Mouse (Mus musculus) midbrain, embryonic 11.5 days (tissue): Measurements from ENCODE around the gene Pxylp1. TPM values are rescaled to one million over a fixed set of nuclear protein-coding genes. Genes with fewer than 3 reads are reported as not detected.
A peak's percentile ranks its signal among the peaks of the same experiment; 100 is the strongest.

Source experiments
- ATAC-seq: fragments of 200-750 bp; cut with Nextera tagmentation; 2 replicates; pipeline ENCODE4 v1.8.0; 2017; ENCODE audit warnings: moderate TSS enrichment, moderate library complexity; ENCODE audit not compliant: low FRiP score
- DNase-seq: peaks from one replicate; pipeline ENCODE4 v3.0.0; 2015; ENCODE audit warnings: low spot score; ENCODE audit errors: missing footprints
- H3K27ac ChIP-seq: fragments of 300-500 bp; sonication (generic); 2 replicates; pipeline ENCODE4 v1.5.1; 2014; ENCODE audit warnings: low read depth, low read length
- H3K27me3 ChIP-seq: fragments of 300-500 bp; sonication (generic); 2 replicates; pipeline ENCODE4 v1.6.1; 2014; ENCODE audit warnings: mild to moderate bottlenecking, low read length, moderate library complexity, mixed read lengths; ENCODE audit not compliant: control insufficient read depth, insufficient read depth
- H3K36me3 ChIP-seq: fragments of 300-500 bp; sonication (generic); 2 replicates; pipeline ENCODE4 v1.6.1; 2014; ENCODE audit warnings: mild to moderate bottlenecking, low read length, moderate library complexity, mixed read lengths; ENCODE audit not compliant: control insufficient read depth, insufficient read depth
- H3K4me1 ChIP-seq: fragments of 300-500 bp; sonication (generic); 2 replicates; pipeline ENCODE4 v1.6.1; 2014; ENCODE audit warnings: low read length; ENCODE audit not compliant: control insufficient read depth, insufficient read depth
- H3K4me2 ChIP-seq: fragments of 300-500 bp; sonication (generic); 2 replicates; pipeline ENCODE4 v1.6.1; 2014; ENCODE audit warnings: mild to moderate bottlenecking, moderate library complexity
- H3K4me3 ChIP-seq: fragments of 300-500 bp; sonication (generic); 2 replicates; pipeline ENCODE4 v1.5.1; 2014; ENCODE audit warnings: low read depth, low read length
- H3K9ac ChIP-seq: fragments of 300-500 bp; sonication (generic); 2 replicates; pipeline ENCODE4 v1.6.1; 2014; ENCODE audit warnings: low read length
- H3K9me3 ChIP-seq: fragments of 300-500 bp; sonication (generic); 2 replicates; pipeline ENCODE4 v1.6.1; 2016; ENCODE audit warnings: low read length; ENCODE audit not compliant: control insufficient read depth
- WGBS: fragments of 180-500 bp; shearing (Covaris S2); extraction: QIAGEN DNeasy Blood & Tissue Kit; methylation state at CpG from one replicate; pipeline ENCODE4 v1.1.7; 2014; 5-methylcytosine and 5-hydroxymethylcytosine counted together
- polyA plus RNA-seq: library from polyadenylated mRNA; unstranded; fragments of >200 nt; fragmentation: Nextera tagmentation; extraction: Ambion mirVana; gene quantifications from 2 replicates; pipeline ENCODE4 v1.2.1, GENCODE M21; 2014

Pxylp1 gene
- polyA plus RNA-seq, 1 experiment from 2014 or later, result 63.8 TPM

- WGBS, result 37% methylated on average over 27 of the region's 27 CpGs
- peak; percentile 100 for DNase-seq
- no peaks in the 10 kb centered on the region for H3K36me3 ChIP-seq
- H3K27ac ChIP-seq, result no peak overlapping the region
- no peak overlapping the region for H3K9ac ChIP-seq
- peaks cover 5% of the 10 kb centered on the region for H3K4me1 ChIP-seq
- peak; percentile 85 for ATAC-seq
- no peak overlapping the region for H3K4me3 ChIP-seq
- no peaks in the 10 kb centered on the region; the same call in 1 of the 2 replicates for H3K27me3 ChIP-seq
- H3K9me3 ChIP-seq, result no peaks in the 10 kb centered on the region
- H3K4me2 ChIP-seq, result no peak overlapping the region
These were observed 24.4 kb upstream of the Pxylp1 start for GRCm38 (mm10) chr9:96916620-96917538.

GRCm38 (mm10) chr9:96916076-96916475, 23.6 kb upstream of the Pxylp1 start:
- ATAC-seq, result peak; percentile 53; the same call in 1 of the 2 replicates
- 59% methylated on average over 7 of the region's 7 CpGs for WGBS
- Histone ChIP-seq H3K36me3 (no peaks in the 10 kb centered on the region), H3K9me3 (no peaks in the 10 kb centered on the region), H3K4me2 (no peak overlapping the region), H3K9ac (no peak overlapping the region), H3K27ac (no peak overlapping the region), H3K4me3 (no peak overlapping the region), H3K4me1 (peaks cover 5% of the 10 kb centered on the region), H3K27me3 (no peaks in the 10 kb centered on the region; the same call in 1 of the 2 replicates)
- no peak for DNase-seq

- WGBS, result 83% methylated on average over 6 of the region's 6 CpGs
- no peak overlapping the region for H3K4me2 ChIP-seq
- ATAC-seq, result no peak
- no peak overlapping the region for H3K9ac ChIP-seq
- H3K4me1 ChIP-seq, result peaks cover 5% of the 10 kb centered on the region
- no peaks in the 10 kb centered on the region; the same call in 1 of the 2 replicates for H3K27me3 ChIP-seq
- no peak for DNase-seq
- no peak overlapping the region for H3K4me3 ChIP-seq
- H3K27ac ChIP-seq, result no peak overlapping the region
- H3K9me3 ChIP-seq, result no peaks in the 10 kb centered on the region
- H3K36me3 ChIP-seq, result no peaks in the 10 kb centered on the region
These were observed 22.4 kb upstream of the Pxylp1 start for GRCm38 (mm10) chr9:96914851-96915250.

GRCm38 (mm10) chr9:96914005-96914404, 21.5 kb upstream of the Pxylp1 start:
- H3K4me2 ChIP-seq, result no peak overlapping the region
- H3K4me1 ChIP-seq, result peaks cover 5% of the 10 kb centered on the region
- DNase-seq, result no peak
- 81% methylated on average over 3 of the region's 3 CpGs for WGBS
- no peaks in the 10 kb centered on the region for H3K9me3 ChIP-seq
- no peak for ATAC-seq
- no peaks in the 10 kb centered on the region; the same call in 1 of the 2 replicates for H3K27me3 ChIP-seq
- no peak overlapping the region for H3K9ac ChIP-seq
- no peak overlapping the region for H3K27ac ChIP-seq
- no peaks in the 10 kb centered on the region for H3K36me3 ChIP-seq
- no peak overlapping the region for H3K4me3 ChIP-seq

GRCm38 (mm10) chr9:96909503-96909902, 17.0 kb upstream of the Pxylp1 start:
- H3K4me3 ChIP-seq, result no peak overlapping the region
- no peaks in the 10 kb centered on the region for H3K9me3 ChIP-seq
- no peak overlapping the region for H3K9ac ChIP-seq
- no peaks in the 10 kb centered on the region for H3K36me3 ChIP-seq
- H3K4me2 ChIP-seq, result no peak overlapping the region
- DNase-seq (no peak), ATAC-seq (no peak)
- 88% methylated on average over 1 of the region's 1 CpGs for WGBS
- H3K27me3 ChIP-seq, result no peaks in the 10 kb centered on the region; the same call in 1 of the 2 replicates
- no peak overlapping the region for H3K27ac ChIP-seq
- H3K4me1 ChIP-seq, result no peaks in the 10 kb centered on the region

- no peaks in the 10 kb centered on the region for H3K9me3 ChIP-seq
- H3K27ac ChIP-seq, result no peak overlapping the region
- no peak overlapping the region for H3K4me2 ChIP-seq
- no peak for ATAC-seq
- H3K4me3 ChIP-seq, result no peak overlapping the region
- H3K9ac ChIP-seq, result no peak overlapping the region
- H3K4me1 ChIP-seq, result no peaks in the 10 kb centered on the region
- no peaks in the 10 kb centered on the region for H3K36me3 ChIP-seq
- no peak for DNase-seq
- no peaks in the 10 kb centered on the region for H3K27me3 ChIP-seq
- WGBS, result 79% methylated on average over 2 of the region's 2 CpGs
These were observed 16.3 kb upstream of the Pxylp1 start for GRCm38 (mm10) chr9:96908737-96909136.

- Histone ChIP-seq H3K4me1 (no peaks in the 10 kb centered on the region), H3K27ac (no peak overlapping the region), H3K9ac (no peak overlapping the region), H3K36me3 (no peaks in the 10 kb centered on the region), H3K27me3 (no peaks in the 10 kb centered on the region), H3K4me2 (no peak overlapping the region), H3K9me3 (no peaks in the 10 kb centered on the region), H3K4me3 (no peak overlapping the region)
- DNase-seq (no peak), ATAC-seq (peak; percentile 63; the same call in 1 of the 2 replicates)
- WGBS, result 77% methylated on average over 7 of the region's 7 CpGs
These were observed 12.2 kb upstream of the Pxylp1 start for GRCm38 (mm10) chr9:96904360-96905355.

GRCm38 (mm10) chr9:96899717-96900116, 7.2 kb upstream of the Pxylp1 start:
- no peaks in the 10 kb centered on the region for H3K27me3 ChIP-seq
- no peak overlapping the region for H3K4me3 ChIP-seq
- no peaks in the 10 kb centered on the region for H3K9me3 ChIP-seq
- no peak overlapping the region for H3K4me2 ChIP-seq
- ATAC-seq, result no peak
- DNase-seq, result no peak
- no peaks in the 10 kb centered on the region for H3K4me1 ChIP-seq
- no peak overlapping the region for H3K9ac ChIP-seq
- no peaks in the 10 kb centered on the region for H3K36me3 ChIP-seq
- H3K27ac ChIP-seq, result no peak overlapping the region
- 90% methylated on average over 5 of the region's 5 CpGs for WGBS
